Mouse (Mus musculus): ENCODE data around the gene Hprt. TPM values are rescaled to one million over a fixed set of nuclear protein-coding genes. Genes with fewer than 3 reads are reported as not detected.

Gene Hprt
- polyA plus RNA-seq, 1 experiment: 57.4 TPM

GRCm38 (mm10) chrX:53058459-53059280 lies 70.7 kb downstream of the Hprt start:
- Histone ChIP-seq H3K79me3 (ENCODE audit: low read depth) (peaks cover 5% of the 10 kb centered on the region), H3K36me3 (ENCODE audit: control insufficient read depth, insufficient read depth) (peaks cover 14% of the 10 kb centered on the region)
- TF ChIP-seq MYOD1 (IDR thresholded peaks at IDR 0.05; ENCODE audit: control insufficient read depth, insufficient read length, low read depth) (no peak), CTCF (IDR thresholded peaks at IDR 0.05; ENCODE audit: control insufficient read depth, insufficient read depth, insufficient read length) (no peak), CEBPB (IDR thresholded peaks at IDR 0.05; ENCODE audit: low read depth) (no peak), MAX (IDR thresholded peaks at IDR 0.05) (no peak), MYOG (IDR thresholded peaks at IDR 0.05; ENCODE audit: control insufficient read depth, extremely low read depth, insufficient read length) (no peak), FOSL1 (IDR thresholded peaks at IDR 0.05; ENCODE audit: insufficient read depth, low read length, poor library complexity, severe bottlenecking) (no peak), USF1 (IDR thresholded peaks at IDR 0.05; ENCODE audit: low read depth) (no peak)

GRCm38 (mm10) chrX:53059426-53060007 lies 71.6 kb downstream of the Hprt start:
- peaks cover 5% of the 10 kb centered on the region for H3K79me3 ChIP-seq (ENCODE audit: low read depth)
- peaks cover 10% of the 10 kb centered on the region for H3K79me2 ChIP-seq (ENCODE audit: control insufficient read depth, insufficient read depth)
- no peak overlapping the region for H3ac ChIP-seq (ENCODE audit: control insufficient read depth, insufficient read length, low read depth)
- H3K4me3 ChIP-seq (ENCODE audit: insufficient read depth, poor library complexity, severe bottlenecking): no peak overlapping the region
- TF ChIP-seq MAX (IDR thresholded peaks at IDR 0.05) (no peak), MYOD1 (IDR thresholded peaks at IDR 0.05; ENCODE audit: control insufficient read depth, insufficient read length, low read depth) (no peak), CTCF (IDR thresholded peaks at IDR 0.05; ENCODE audit: control insufficient read depth, insufficient read depth, insufficient read length) (no peak), CEBPB (IDR thresholded peaks at IDR 0.05; ENCODE audit: low read depth) (no peak), USF1 (IDR thresholded peaks at IDR 0.05; ENCODE audit: low read depth) (no peak), FOSL1 (IDR thresholded peaks at IDR 0.05; ENCODE audit: insufficient read depth, low read length, poor library complexity, severe bottlenecking) (no peak), MYOG (IDR thresholded peaks at IDR 0.05; ENCODE audit: control insufficient read depth, extremely low read depth, insufficient read length) (no peak)
- no peaks in the 10 kb centered on the region for H3K27me3 ChIP-seq (ENCODE audit: control insufficient read depth, insufficient read depth, insufficient read length)
- peaks cover 8% of the 10 kb centered on the region for H3K36me3 ChIP-seq (ENCODE audit: control insufficient read depth, insufficient read depth)

More at GRCm38 (mm10) chrX:53058459-53059280, 70.7 kb downstream of the Hprt start:
- Histone ChIP-seq H3K27me3 (ENCODE audit: control insufficient read depth, insufficient read depth, insufficient read length) (no peaks in the 10 kb centered on the region), H3ac (ENCODE audit: control insufficient read depth, insufficient read length, low read depth) (no peak overlapping the region), H3K4me3 (ENCODE audit: insufficient read depth, poor library complexity, severe bottlenecking) (no peak overlapping the region), H3K79me2 (ENCODE audit: control insufficient read depth, insufficient read depth) (peaks cover 10% of the 10 kb centered on the region)

- no peaks in the 10 kb centered on the region for H3K36me3 ChIP-seq (ENCODE audit: control insufficient read depth, insufficient read depth)
- H3K79me3 ChIP-seq (ENCODE audit: low read depth): no peaks in the 10 kb centered on the region
- TF ChIP-seq MYOD1 (IDR thresholded peaks at IDR 0.05; ENCODE audit: control insufficient read depth, insufficient read length, low read depth) (no peak), MAX (IDR thresholded peaks at IDR 0.05) (no peak), USF1 (IDR thresholded peaks at IDR 0.05; ENCODE audit: low read depth) (no peak), MYOG (IDR thresholded peaks at IDR 0.05; ENCODE audit: control insufficient read depth, extremely low read depth, insufficient read length) (no peak), FOSL1 (IDR thresholded peaks at IDR 0.05; ENCODE audit: insufficient read depth, low read length, poor library complexity, severe bottlenecking) (no peak), CEBPB (IDR thresholded peaks at IDR 0.05; ENCODE audit: low read depth) (no peak), CTCF (IDR thresholded peaks at IDR 0.05; ENCODE audit: control insufficient read depth, insufficient read depth, insufficient read length) (no peak)
- no peak overlapping the region for H3K4me3 ChIP-seq (ENCODE audit: insufficient read depth, poor library complexity, severe bottlenecking)
- H3K27me3 ChIP-seq (ENCODE audit: control insufficient read depth, insufficient read depth, insufficient read length): no peaks in the 10 kb centered on the region
- no peaks in the 10 kb centered on the region for H3K79me2 ChIP-seq (ENCODE audit: control insufficient read depth, insufficient read depth)
- no peak overlapping the region for H3ac ChIP-seq (ENCODE audit: control insufficient read depth, insufficient read length, low read depth)
These were observed 76.5 kb downstream of the Hprt start for GRCm38 (mm10) chrX:53064406-53064805.

Small RNA genes lying within 50 kb of the gene (microRNA-seq; reads per million reads assigned to microRNA genes)
- gene Mir322 (ENCODE audit: borderline microRNAs expressed) (10,146 reads per million, percentile 96 among the genes with 10 or more reads in this experiment), gene Mir351 (ENCODE audit: borderline microRNAs expressed) (841 reads per million, percentile 86 among the genes with 10 or more reads in this experiment), gene Mir450-1 (ENCODE audit: borderline microRNAs expressed) (16.3 reads per million, percentile 62 among the genes with 10 or more reads in this experiment), gene Mir450-2 (ENCODE audit: borderline microRNAs expressed) (6.4 reads per million, percentile 54 among the genes with 10 or more reads in this experiment), gene Mir450b (ENCODE audit: borderline microRNAs expressed) (115 reads per million, percentile 74 among the genes with 10 or more reads in this experiment), gene Mir503 (ENCODE audit: borderline microRNAs expressed) (248 reads per million, percentile 80 among the genes with 10 or more reads in this experiment), gene Mir542 (ENCODE audit: borderline microRNAs expressed) (201 reads per million, percentile 78 among the genes with 10 or more reads in this experiment)

Other genes starting within 250 kb of the Hprt start
- gene Ccdc160, start 196.9 kb upstream of the Hprt start, polyA plus RNA-seq (2012; fragmentation: generic; extraction: Trizol): not detected
- gene Phf6, start 75.9 kb upstream of the Hprt start, polyA plus RNA-seq (2012; fragmentation: generic; extraction: Trizol): 8.7 TPM

All from C2C12 (cell line).